Mouse (Mus musculus) kidney, adult 18-20 months (tissue): ENCODE data around the gene Eml1.
"Not testable (repeated sequence)": the region's sequence is repeated elsewhere in the genome, so short reads cannot be mapped to it uniquely, and the experiment has no call there.

ENCODE experiments used
- DNase-seq: peaks from one replicate; pipeline ENCODE4 v3.0.0; 2021

Eml1 gene

DNA sequence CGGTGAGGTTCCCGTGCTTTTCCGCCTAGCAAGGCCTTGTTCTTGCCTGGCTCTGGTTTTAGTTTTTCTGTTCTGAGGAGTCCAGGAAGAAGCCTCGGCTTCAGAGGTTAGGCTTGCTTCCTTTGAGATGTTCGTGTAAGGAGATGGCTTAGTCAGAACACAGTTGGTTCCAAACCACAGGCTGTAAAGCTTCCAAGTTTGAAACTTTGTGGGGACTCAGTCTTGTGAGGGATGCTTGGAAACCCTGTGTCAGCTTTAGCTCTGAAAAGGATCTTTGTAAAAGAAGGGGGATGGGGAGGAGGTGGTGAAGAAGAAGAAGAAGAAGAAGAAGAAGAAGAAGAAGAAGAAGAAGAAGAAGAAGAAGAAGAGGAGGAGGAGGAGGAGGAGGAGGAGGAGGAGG is 118.3 kb downstream of the Eml1 start:
- DNase-seq = no peak

DNA sequence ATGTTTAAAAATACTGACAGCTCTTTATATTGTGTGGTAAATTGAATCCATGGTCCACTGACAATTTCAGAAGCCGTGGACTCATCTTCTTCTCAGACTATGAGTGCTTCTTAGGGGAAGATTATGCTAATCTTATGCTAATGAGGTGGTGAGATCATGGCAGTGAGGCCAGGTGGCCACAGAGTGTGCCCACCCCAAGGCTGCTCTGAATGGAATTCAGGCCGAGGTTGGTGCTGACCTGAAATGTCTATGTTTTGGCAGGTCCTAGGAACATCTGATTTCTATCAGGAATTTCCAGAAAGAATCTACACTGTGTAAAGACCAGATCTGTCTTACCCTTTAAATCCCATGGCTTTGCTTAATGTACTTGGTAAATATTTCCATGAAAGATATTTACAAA is 119.0 kb downstream of the Eml1 start:
- DNase-seq = no peak

DNA sequence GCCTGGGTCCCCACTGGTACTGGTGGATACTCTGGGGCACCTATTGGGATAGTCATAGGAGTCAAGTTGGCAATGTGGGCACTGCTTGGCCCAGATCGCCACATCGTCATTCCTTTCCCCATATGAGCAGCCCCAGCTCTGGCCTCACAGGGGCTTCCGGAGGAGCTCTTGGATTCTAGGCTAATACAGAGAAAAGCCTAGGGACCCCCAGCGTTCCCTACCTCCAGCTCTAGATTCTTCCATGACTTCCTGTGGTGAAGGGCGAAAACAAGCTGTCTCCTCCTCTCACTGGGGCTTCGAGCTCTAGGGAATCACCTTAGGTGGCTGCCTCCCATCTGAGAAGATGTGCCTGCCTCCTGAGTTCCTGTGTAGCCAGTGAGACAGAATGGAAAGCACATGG is 119.6 kb downstream of the Eml1 start:
- DNase-seq = no peak

DNA sequence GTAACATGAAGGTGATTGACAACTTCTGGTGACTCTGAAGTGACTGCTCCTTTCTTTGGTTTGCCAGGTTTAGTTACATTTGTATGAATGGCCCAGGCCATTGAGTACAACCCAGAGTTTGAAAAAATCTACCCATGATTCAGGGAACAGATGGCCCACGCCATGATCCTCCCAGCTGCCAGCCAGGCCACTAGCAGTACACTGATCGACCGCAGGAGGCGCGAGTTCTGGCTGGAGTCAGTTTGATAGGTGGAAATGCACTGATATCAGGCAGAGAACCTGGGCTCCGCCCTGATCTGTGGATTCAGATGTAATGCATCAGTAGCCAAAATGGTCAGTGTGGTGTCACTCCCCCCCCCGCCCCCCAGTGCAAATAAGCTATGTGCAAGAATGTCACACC is 120.2 kb downstream of the Eml1 start:
- DNase-seq = no peak

DNA sequence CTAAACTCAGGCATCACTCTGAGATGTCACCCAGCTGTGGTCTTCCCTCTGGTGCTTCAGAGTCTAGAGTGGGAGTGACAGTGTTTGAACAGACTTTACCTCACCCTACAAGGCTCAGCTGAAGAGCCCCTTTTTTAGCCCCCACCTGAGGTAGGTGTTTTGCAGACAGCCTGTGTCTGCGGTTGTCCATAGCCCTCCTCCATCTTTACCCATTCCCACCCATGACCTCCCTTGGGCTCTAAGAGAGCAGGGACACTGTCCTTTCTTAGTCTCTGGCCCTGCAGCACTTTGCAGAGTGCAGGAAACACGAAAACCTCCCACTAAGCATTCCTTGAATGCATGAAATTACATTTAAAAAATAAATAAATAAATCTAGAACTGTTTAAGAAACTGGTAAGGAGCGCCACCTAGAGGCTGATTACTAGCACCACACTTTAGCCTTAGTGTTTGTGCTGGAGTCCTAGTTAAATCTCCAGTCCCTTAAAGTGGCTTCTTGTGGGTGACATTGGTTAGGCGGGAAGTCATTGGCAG is 123.3 kb downstream of the Eml1 start:
- peak; percentile 50 for DNase-seq

DNA sequence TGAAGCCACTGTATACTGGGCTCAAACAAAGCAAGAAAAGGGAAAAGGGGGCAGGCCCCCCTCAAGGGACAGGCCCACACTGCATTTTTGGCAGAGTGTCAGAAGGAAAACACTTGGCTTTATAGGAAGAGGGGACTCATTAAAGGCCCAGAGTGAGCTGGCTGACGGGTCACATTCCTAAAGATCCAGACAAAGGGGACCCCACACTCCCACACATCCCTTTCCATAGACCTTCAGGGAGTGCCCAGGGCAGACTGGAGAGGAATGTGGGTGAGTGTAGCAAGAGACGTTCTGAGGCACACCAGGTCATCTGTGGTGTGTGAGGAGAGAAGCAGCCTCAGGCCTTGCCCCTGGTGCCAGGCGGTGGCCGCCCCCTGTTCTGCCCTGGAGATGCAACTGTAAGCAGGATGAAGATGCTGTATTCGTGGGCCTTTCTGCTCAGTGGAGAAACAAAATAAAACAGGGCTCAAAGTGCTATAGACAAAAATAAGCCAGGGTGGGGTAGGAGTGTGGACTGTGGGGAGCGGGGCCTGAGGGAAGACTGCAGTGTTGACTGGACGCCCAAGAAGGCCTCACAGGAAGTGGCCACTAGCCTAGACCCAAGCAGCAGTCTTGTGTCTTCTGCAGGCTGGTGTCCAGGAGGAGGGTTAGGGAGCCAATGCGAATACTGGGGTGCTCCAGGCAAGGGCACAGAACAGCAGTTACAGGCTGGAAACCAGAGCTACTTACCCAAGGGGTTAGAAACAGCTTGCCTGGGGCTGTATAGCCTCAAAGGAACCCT is 124.9 kb downstream of the Eml1 start:
- DNase-seq = no peak

DNA sequence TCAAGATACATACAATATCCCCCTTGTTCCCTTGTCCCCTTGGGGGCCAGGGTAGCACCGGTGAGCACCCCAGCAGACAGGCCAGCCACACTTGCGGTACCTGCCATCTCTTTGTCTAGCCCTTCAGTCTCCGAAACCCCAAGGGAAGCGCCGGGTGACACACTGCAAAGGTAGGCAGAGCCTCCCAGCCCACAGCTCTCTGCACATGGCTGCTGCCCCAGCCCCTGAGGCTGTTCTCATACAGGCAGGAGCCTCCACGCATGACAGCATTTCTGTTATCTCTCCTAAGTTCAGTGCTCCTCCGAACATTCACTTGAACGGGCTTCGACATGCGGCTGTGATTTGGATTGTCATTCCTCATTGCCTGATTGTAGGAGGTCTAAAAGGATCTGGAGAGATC is 132.3 kb downstream of the Eml1 start:
- no peak for DNase-seq

DNA sequence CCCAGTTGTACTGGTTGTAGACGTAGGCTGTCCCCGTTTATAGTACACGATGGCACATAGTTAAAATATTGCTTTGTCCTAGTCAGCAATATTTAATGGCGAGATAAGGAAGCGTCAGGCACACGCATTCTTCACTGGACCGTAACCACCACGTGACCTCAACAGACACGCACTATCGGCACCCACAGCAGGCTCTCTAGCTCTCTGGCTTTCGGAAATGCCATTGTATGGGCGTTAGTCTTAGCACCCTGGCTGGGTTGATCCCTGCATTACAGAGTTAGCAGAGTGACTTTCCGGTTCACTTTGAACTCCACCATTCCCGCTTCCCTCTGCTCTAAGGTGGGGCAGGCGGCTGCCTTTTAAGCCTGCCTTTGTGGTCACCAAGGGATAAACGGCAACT is 132.8 kb downstream of the Eml1 start:
- DNase-seq = no peak

DNA sequence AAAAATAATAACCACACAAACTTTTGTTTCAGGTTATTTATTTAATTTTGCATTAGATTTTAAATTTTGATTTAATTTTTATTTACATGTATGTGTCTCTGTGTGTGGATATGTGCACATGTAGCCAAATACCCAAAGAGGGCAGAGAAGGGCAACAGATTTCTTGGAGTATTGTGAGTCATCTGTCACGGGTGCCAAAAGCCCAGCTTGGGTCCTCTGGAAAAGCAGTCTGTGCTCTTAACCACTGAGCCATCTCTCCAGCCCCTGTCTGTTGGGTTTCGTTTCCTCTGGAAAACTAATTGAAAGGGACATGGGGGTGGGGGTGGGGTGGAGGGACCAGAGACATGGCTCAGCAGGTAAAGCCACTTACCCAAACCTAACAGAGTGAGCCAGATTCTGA is 135.1 kb downstream of the Eml1 start:
- DNase-seq = no peak

DNA sequence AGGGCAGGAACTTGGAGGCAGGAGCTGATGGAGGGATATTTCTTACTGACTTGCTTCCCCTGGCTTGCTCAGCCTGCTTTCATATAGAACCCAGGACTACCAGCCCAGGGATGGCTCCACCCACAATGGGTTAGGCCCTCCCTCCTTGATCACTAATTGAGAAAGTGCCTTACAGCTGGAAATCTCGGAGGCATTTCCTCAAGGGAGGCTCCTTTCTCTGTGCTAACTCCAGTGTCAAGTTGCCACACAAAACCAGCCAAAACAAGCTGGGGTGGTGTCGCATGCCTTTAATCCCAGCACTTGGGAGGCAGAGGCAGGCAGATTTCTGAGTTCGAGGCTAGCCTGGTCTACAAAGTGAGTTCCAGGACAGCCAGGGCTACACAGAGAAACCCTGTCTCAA is 136.3 kb downstream of the Eml1 start:
- DNase-seq = not testable (repeated sequence)

DNA sequence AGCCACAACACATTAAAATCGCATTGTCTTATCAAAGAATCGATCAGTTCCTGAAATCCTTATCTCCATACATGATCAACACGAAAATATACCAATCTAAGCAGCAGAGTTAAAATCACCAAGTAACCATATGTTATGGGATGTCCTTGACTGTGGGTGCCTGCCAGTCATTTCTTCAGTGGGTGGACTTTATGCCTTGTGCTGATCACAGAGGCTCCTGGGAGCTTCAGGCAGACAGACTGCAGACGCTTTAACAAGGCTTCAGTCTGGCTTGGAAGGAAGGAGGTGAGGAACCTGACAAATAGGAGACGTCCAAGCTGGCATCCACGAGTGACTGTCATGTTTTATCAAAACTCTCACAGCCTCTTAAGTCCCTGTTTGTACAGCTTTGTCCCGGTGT is 139.8 kb downstream of the Eml1 start:
- DNase-seq = no peak

DNA sequence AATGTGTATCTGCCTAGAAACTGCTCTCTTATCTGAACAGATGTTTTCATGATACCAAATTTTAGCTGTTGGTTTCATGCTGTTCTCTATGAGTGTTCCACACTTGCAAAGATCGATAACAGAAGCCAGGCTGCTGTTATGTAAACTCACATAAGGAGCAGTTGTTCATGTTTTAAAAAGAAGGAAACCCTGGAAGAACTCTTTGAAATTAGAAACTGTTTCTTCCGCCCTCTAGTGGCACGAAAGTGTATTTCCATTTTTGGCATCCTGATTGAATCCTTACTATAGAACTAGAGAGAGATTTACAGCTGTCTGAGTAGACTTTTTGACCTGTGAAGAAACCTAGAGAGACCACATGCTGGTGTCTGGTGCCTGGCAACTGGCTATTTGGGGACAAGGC is 140.3 kb downstream of the Eml1 start:
- no peak for DNase-seq

DNA sequence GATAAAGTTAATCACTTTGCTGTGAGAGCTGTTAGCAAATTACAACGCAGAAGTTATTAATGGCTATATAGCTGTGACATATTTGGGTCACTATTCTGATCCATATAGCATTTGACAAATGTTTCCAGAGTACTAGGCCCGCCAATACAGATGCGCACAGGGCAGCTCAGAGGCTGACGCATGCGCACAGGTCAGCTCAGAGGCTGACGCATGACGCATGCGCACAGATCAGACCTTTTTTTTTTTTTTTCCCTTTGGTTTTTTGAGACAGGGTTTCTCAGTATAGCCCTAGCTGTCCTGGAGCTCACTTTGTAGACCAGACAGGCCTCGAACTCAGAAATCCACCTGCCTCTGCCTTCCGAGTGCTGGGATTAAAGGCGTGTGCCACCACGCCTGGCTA is 144.7 kb downstream of the Eml1 start:
- no peak for DNase-seq

DNA sequence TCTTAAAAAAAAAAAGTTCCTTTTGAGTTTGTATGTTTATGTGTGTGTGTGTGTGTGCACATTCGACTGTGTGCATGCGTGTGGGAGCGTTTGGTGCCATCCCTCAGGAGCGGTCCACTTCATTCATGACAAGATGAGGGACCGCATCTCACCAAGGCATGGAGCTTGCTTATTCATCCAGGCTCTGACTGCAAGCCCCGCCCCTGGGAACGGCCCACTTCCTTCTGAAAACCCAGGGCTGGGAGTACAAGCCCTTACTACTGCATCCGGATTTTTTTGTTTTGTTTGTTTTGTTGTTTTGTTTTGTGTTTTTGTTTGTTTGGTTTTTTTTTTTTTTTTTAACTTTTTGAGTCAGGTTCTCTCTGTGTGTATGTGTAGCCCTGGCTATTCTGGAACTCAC is 148.6 kb downstream of the Eml1 start:
- DNase-seq = no peak

DNA sequence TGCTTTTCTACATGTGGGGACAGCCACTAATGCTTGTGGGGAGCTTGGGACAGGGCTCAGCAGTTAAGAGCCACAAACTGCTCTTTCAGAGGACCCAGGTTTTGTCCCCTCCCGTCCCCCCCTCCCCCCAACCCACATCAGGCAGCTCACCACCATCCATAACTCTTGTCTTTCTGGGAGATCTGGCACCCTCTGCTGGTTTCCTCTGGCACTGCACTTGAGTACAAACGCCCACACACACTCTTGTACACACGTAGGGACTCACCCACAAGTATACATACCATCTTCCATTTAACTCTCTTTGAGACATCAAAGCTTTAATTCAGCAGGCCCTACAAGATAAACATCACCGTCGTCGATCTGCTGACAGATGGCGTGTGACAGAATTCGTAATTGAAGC is 158.5 kb downstream of the Eml1 start:
- DNase-seq = peak; percentile 45

DNA sequence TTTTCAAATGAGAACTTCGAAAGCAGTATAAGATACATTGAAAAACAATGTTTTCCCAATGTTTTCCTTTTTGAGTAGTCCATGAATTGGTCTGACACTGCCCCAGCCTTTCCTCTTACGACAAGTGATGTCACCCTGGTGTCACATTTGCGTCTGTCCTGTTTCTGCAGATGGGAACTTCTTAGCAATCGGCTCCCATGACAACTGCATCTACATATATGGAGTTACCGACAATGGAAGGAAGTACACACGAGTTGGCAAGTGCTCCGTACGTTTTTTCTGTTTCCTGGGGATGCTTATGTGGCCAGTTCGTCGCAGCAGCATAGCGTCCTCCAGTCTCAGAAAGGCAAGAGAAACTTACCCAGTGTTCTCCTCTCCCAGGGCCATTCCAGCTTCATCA is 163.7 kb downstream of the Eml1 start:
- DNase-seq = no peak

DNA sequence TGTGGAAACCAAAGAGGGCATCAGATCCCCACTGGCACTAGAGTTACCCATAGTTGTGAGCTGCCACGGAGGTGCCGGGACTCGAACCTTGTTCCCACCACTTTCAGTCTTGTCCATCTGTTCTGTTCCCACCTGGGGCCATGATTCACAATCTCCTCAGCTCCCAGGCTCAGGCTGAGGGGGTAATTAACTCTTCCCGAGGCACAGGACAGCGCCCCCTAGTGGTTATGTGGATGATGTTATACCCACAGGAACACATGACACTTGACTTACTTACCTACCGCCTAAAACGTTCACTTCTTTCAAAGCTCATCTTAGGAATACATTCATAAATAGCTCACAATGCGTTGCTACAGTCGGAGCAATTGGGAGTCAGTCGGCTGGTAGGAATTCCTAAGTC is 165.7 kb downstream of the Eml1 start:
- DNase-seq = no peak

DNA sequence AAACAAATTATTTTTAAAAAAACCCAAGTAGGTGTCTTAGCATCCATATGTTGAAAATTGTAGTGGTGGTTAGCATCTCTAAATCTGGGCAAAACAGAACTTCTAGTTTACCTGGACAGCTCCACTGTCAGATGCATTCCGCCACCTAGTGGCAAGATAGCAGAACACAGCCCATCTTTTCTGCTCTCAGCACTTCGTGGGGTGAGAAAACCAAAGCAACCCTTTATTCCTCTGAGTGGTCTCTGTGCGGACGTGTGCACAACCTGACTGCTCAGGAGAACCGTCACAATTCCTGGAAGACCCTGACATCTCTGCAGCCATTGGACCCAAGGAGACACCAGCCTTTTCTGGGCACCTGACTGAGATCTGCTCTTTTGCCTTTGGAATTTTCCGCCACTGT is 170.3 kb downstream of the Eml1 start:
- peak; percentile 39 for DNase-seq

DNA sequence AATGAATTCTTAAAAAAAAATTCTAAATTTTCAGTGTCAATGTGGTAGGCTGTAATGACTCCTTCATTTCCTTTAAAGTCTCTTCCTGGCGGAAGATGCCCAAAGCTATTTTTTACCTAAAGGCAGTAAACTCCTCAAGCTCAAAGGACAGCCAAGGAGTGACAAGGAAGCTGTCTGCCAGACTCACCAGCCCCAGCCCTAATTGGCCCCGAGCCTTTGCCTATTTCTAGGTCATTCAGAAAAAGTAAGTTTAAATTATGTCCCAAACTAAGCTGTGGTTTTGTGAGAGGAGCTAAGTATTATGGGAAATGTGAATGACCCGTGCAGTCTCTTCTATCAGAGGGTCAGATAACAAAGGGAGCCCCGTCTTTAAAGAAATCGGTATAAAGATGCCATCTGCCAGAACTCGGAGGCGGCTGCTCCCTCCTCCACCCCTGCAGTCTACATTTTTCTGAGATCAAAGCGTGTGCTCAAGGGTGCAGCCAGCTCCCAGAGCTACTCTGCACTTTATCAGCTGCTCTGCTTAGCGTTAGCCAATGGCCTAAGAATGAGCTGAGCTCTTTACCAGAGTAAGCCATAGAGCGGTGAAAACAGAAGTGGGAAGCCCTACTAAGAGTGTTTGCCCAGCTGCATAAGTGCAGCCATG is 175.9 kb downstream of the Eml1 start:
- no peak for DNase-seq

DNA sequence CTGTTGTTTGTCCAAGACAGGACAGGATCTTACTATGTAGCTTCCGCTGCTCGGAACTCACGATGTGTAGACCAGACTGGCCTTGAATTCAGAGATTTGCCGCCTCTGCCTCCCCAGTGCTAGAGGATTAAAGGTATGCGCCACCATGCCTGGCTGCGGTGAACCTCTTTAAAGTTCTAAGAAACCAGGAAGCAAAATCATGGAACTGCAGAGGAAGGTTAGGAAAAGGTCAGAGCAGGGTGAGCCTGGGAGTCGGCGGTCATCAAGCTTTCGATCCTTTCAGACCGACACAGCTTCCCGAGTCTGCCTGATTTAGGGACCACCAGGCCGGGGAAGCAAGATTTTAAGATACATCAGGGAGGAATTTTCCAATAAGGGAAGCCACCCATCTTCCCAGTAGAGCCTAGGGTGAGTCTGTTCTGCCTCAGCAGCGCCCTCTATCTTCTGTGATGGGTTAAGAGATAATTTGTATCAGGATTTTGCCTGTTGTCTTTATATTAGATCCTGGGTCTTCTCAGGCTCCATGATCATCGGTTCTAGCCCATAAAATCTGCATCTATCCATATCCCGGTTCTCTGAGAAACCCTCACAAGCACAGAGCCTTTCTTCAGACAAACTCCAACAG is 176.6 kb downstream of the Eml1 start:
- DNase-seq = no peak

DNA sequence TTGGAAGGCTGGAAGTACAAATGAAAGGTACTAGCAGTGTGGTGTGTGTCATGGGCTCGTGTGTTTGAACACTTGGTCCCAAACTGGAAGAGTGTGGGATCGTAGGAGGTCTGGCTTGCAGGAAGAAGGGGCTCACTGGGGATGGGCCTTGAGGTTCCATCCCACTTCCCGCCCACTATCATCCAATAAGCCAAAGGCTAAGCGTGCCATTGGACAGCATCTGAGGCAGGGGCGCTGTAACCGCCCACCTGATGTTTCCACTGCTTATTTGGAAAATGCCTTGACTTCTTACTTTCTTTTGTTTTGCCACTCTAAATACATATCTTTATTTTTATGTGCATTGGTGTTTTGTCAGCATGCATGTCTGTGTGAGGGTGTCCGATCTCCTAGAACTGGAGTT is 181.0 kb downstream of the Eml1 start:
- no peak for DNase-seq

DNA sequence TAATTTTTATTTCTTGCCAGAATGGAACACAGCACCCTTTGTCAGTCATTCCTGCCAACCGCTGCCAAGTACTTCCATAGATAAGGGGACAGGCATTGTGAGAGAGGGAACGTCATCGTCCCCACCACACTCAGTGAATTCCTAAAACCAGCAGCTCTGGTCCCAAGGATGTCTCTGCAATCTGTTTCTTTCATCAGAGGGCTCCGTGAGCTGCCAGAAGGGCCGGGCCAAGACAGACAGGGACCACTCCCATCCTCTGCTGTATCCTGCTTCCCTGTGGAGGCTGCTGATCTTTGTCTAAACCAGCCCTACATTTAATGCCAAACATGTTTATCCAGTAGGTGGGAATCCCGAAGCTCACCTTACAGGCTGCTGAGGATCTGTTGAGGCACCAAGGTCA is 182.3 kb downstream of the Eml1 start:
- DNase-seq = no peak

DNA sequence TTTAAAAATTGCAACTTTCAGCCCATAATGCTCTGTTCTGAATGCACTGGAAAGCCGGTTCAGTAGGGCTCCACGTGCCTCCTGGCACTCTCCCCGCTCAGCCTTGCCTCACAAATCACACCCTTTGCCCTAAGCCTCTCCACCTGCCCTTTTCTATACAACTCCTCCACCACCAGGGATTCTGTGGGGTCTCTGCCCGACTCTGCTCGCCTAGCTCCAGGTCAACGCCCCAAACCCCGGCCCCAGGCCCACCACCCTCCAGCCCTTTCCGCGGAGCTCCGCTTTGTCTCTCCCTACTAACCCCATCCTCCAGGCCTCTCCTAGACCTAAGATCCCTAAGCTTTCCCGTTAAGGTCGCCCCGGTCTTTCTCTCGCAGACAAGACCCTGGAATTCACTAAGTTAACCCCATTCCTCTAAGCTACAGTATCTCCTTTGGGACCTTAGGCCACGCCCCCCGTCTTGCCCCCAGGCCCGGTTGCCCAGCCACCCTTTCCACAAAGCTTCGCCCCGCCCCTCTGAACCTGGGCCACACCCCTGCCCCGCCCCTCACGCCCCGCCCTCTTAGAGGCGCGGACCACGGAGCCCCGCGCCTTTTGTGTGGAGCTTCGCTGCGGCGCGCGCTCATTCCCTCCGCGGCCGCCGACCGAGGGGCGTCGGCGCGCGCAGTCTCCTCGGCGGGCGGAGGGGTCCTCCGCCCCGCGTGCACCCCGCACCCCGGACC is 183.5 kb downstream of the Eml1 start, which contains the start of gene Evl:
TSS of gene Evl (plus strand) at position 601 of the 722 bp plus-strand sequence.
- peak; percentile 80 for DNase-seq
